ENCODE assay signal across 9 mouse cellular contexts in genomic region chr10:61147157-61148040, GRCm38 (mm10). TPM values are rescaled to one million over a fixed set of nuclear protein-coding genes. Genes with fewer than 3 reads are reported as not detected.
DNase-seq lines count a peak whose midpoint lies in the region; ATAC-seq and TF ChIP-seq lines count a peak whose summit lies in the region.
"Had no signal": no experiment of that assay in that cellular context is flagged by ENCODE, and none has a peak within 500 bp of the region (broad histone marks: within the 10 kb centered on the region; RNA-seq: fewer than 3 reads in every experiment).

Gene Sgpl1 (minus strand): TSS chr10:61147703.

- no peaks in the 10 kb centered on the region for H3K27me3 ChIP-seq in embryonic facial prominence, embryonic 15.5 days
- no peaks in the 10 kb centered on the region for H3K27me3 ChIP-seq in kidney, embryonic 14.5 days (ENCODE audit: control insufficient read depth, insufficient read depth, low read length)
- no peaks in the 10 kb centered on the region for H3K27me3 ChIP-seq in limb, embryonic 15.5 days

- TF ChIP-seq POLR2A in bone marrow, adult 2 months (IDR thresholded peaks at IDR 0.05; ENCODE audit: borderline replicate concordance, control insufficient read depth, low read depth, low read length), result peak; percentile 36; the same call in 1 of the 2 replicates

- peak within 1 kb of the TSS; percentile 94 for H3K9ac ChIP-seq in embryonic facial prominence, embryonic 15.5 days
- H3K9ac ChIP-seq in kidney, embryonic 14.5 days (ENCODE audit: low read depth, low read length), result peak within 1 kb of the TSS; percentile 89
- H3K9ac ChIP-seq in limb, embryonic 15.5 days, result peak within 1 kb of the TSS; percentile 94

- H3K4me1 ChIP-seq in bone marrow, adult 2 months (ENCODE audit: control insufficient read depth, insufficient read depth, low read length), result no peaks in the 10 kb centered on the region; the same call in 1 of the 2 replicates
- H3K4me1 ChIP-seq in embryonic facial prominence, embryonic 15.5 days, result peaks cover 9% of the 10 kb centered on the region
- peaks cover 5% of the 10 kb centered on the region; the same call in 1 of the 2 replicates for H3K4me1 ChIP-seq in kidney, embryonic 14.5 days (ENCODE audit: control insufficient read depth, insufficient read depth, low read length)
- peaks cover 11% of the 10 kb centered on the region for H3K4me1 ChIP-seq in limb, embryonic 15.5 days

- H3K36me3 ChIP-seq in embryonic facial prominence, embryonic 15.5 days, result no peaks in the 10 kb centered on the region
- H3K36me3 ChIP-seq in kidney, embryonic 14.5 days (ENCODE audit: control insufficient read depth, insufficient read depth, low read length), result no peaks in the 10 kb centered on the region
- H3K36me3 ChIP-seq in limb, embryonic 15.5 days, result no peaks in the 10 kb centered on the region
- H3K36me3 ChIP-seq: G1E had no signal

- H3K4me2 ChIP-seq in embryonic facial prominence, embryonic 15.5 days (replicated peaks), result peak within 1 kb of the TSS; percentile 94
- peak within 1 kb of the TSS; percentile 94 for H3K4me2 ChIP-seq in kidney, embryonic 14.5 days (replicated peaks; ENCODE audit: low read depth, low read length)
- peak within 1 kb of the TSS; percentile 95 for H3K4me2 ChIP-seq in limb, embryonic 15.5 days

- peak; percentile 83 for DNase-seq in 3T3-L1 (ENCODE audit: low read depth, low spot score)
- DNase-seq in heart, adult 9 months (ENCODE audit: low spot score in 2 of 2), result peak; percentile 87 to 88
- peak; percentile 76 to 90 for DNase-seq in monocyte, adult 2 months (ENCODE audit: low read depth in 1 of 2, low spot score in 2 of 2)
- DNase-seq in spleen, postnatal 36 days (ENCODE audit: low spot score in 2 of 2), result peak; percentile 89 to 90

- no peaks in the 10 kb centered on the region for H3K9me3 ChIP-seq in embryonic facial prominence, embryonic 15.5 days (replicated peaks)
- no peaks in the 10 kb centered on the region for H3K9me3 ChIP-seq in kidney, embryonic 14.5 days (ENCODE audit: control insufficient read depth, low read length)
- H3K9me3 ChIP-seq in limb, embryonic 15.5 days, result no peaks in the 10 kb centered on the region

- peak; percentile 92 for ATAC-seq in embryonic facial prominence, embryonic 15.5 days (ENCODE audit: insufficient number of reproducible peaks, low FRiP score, low TSS enrichment, low read depth)
- ATAC-seq in kidney, embryonic 14.5 days (ENCODE audit: low FRiP score, low TSS enrichment), result peak; percentile 87
- peak; percentile 86 for ATAC-seq in limb, embryonic 15.5 days (ENCODE audit: insufficient number of reproducible peaks, low FRiP score, low TSS enrichment, low read depth)

- WGBS in bone marrow, adult 2 months, result 1% methylated on average over 82 of the region's 82 CpGs
- WGBS in embryonic facial prominence, embryonic 15.5 days, result under 1% methylated on average over 82 of the region's 82 CpGs
- WGBS in kidney, embryonic 14.5 days, result under 1% methylated on average over 76 of the region's 82 CpGs
- under 1% methylated on average over 82 of the region's 82 CpGs for WGBS in limb, embryonic 15.5 days

- peak; percentile 82 for TF ChIP-seq CTCF in bone marrow, adult 2 months (IDR thresholded peaks at IDR 0.05; ENCODE audit: control insufficient read depth, insufficient read depth, low read length)

- H3K4me3 ChIP-seq in bone marrow, adult 2 months (replicated peaks; ENCODE audit: control insufficient read depth, low read depth, low read length), result peak within 1 kb of the TSS; percentile 96
- peak within 1 kb of the TSS; percentile 92 for H3K4me3 ChIP-seq in embryonic facial prominence, embryonic 15.5 days (replicated peaks)
- peak within 1 kb of the TSS; percentile 84 for H3K4me3 ChIP-seq in kidney, embryonic 14.5 days (ENCODE audit: low read length)
- peak within 1 kb of the TSS; percentile 90 for H3K4me3 ChIP-seq in limb, embryonic 15.5 days

- peak within 1 kb of the TSS; percentile 99 for H3K27ac ChIP-seq in bone marrow, adult 2 months (ENCODE audit: control insufficient read depth, insufficient read depth, low read depth, low read length, poor library complexity)
- H3K27ac ChIP-seq in embryonic facial prominence, embryonic 15.5 days (replicated peaks), result peak within 1 kb of the TSS; percentile 96
- H3K27ac ChIP-seq in kidney, embryonic 14.5 days (ENCODE audit: low read depth, low read length), result peak within 1 kb of the TSS; percentile 95
- peak within 1 kb of the TSS; percentile 97 for H3K27ac ChIP-seq in limb, embryonic 15.5 days

RNA-seq across cellular contexts. Expression of gene Sgpl1, which starts in this region (rescaled TPM):
- 10.5 and 18.7 TPM in 2 replicates for polyA plus RNA-seq in bone marrow, adult 2 months (2011; ENCODE audit: insufficient read depth, insufficient read length, low replicate concordance, missing spikeins)
- polyA plus RNA-seq in embryonic facial prominence, embryonic 15.5 days (2015; fragmentation: Nextera tagmentation; extraction: Ambion mirVana), result 63.4 and 66.7 TPM in 2 replicates
- polyA plus RNA-seq in kidney, embryonic 14.5 days (2014; fragmentation: Nextera tagmentation; extraction: Ambion mirVana), result 35.9 and 72.4 TPM in 2 replicates
- polyA plus RNA-seq in limb, embryonic 15.5 days (2015; fragmentation: Nextera tagmentation; extraction: Ambion mirVana), result 67.8 and 68.3 TPM in 2 replicates
- polyA plus RNA-seq: G1E had no signal

Comparison
In these comparisons a context has a peak if more than half of its experiments do, and no peak if none do; other contexts are left out.
1. Peak in every context shown above with its lines: DNase-seq, ATAC-seq, H3K4me3 ChIP-seq and H3K27ac ChIP-seq.